In genomic region chr13:80886664-80887210, GRCm38 (mm10) we compare ENCODE assay signal across 8 mouse cellular contexts. TPM values are rescaled to one million over a fixed set of nuclear protein-coding genes. Genes with fewer than 3 reads are reported as not detected.
A peak's percentile ranks its signal among the peaks of the same experiment; 100 is the strongest.
DNase-seq lines count a peak whose midpoint lies in the region; ATAC-seq and TF ChIP-seq lines count a peak whose summit lies in the region.

No protein-coding gene starts in this region.

- H3K9ac ChIP-seq in kidney, embryonic 16.5 days (replicated peaks; ENCODE audit: low read length) = peak overlapping the region; percentile 100
- H3K9ac ChIP-seq in hindbrain, embryonic 16.5 days (ENCODE audit: low read depth, low read length) = peak overlapping the region; percentile 100
- H3K9ac ChIP-seq in midbrain, postnatal 0 days (replicated peaks; ENCODE audit: low read length, poor library complexity, severe bottlenecking) = peak overlapping the region; percentile 99

- no peak for TF ChIP-seq POLR2A in brain, embryonic 14.5 days (IDR thresholded peaks at IDR 0.05; ENCODE audit: borderline replicate concordance, extremely low read depth, insufficient read depth, insufficient read length, poor library complexity, severe bottlenecking)

- H3K27me3 ChIP-seq in kidney, embryonic 16.5 days (ENCODE audit: insufficient read depth, low read length) = no peaks in the 10 kb centered on the region
- H3K27me3 ChIP-seq in hindbrain, embryonic 16.5 days (replicated peaks; ENCODE audit: control insufficient read depth, insufficient read depth, low read length) = no peaks in the 10 kb centered on the region
- no peaks in the 10 kb centered on the region for H3K27me3 ChIP-seq in midbrain, postnatal 0 days (ENCODE audit: insufficient read depth, low read length)

- peak overlapping the region; percentile 48 for H3K4me2 ChIP-seq in kidney, embryonic 16.5 days (replicated peaks; ENCODE audit: low read depth, low read length)
- peak overlapping the region; percentile 66 for H3K4me2 ChIP-seq in hindbrain, embryonic 16.5 days (ENCODE audit: low read length)
- peak overlapping the region; percentile 55 for H3K4me2 ChIP-seq in midbrain, postnatal 0 days (ENCODE audit: low read depth, low read length, poor library complexity, severe bottlenecking)

- H3K9me3 ChIP-seq in kidney, embryonic 16.5 days (ENCODE audit: low read length) = no peaks in the 10 kb centered on the region
- H3K9me3 ChIP-seq in hindbrain, embryonic 16.5 days (ENCODE audit: control insufficient read depth, low read length) = no peaks in the 10 kb centered on the region
- no peaks in the 10 kb centered on the region for H3K9me3 ChIP-seq in midbrain, postnatal 0 days (ENCODE audit: low read length)

- peaks cover 7% of the 10 kb centered on the region; the same call in 1 of the 2 replicates for H3K4me1 ChIP-seq in kidney, embryonic 16.5 days (ENCODE audit: insufficient read depth, low read length)
- peaks cover 4% of the 10 kb centered on the region for H3K4me1 ChIP-seq in hindbrain, embryonic 16.5 days (ENCODE audit: control insufficient read depth, insufficient read depth, low read depth, low read length)
- no peaks in the 10 kb centered on the region for H3K4me1 ChIP-seq in midbrain, postnatal 0 days (ENCODE audit: insufficient read depth, low read length)

- peak overlapping the region; percentile 88 for H3K4me3 ChIP-seq in kidney, embryonic 16.5 days (ENCODE audit: low read length)
- peak overlapping the region; percentile 93 for H3K4me3 ChIP-seq in hindbrain, embryonic 16.5 days (ENCODE audit: low read length)
- H3K4me3 ChIP-seq in midbrain, postnatal 0 days (ENCODE audit: low read depth, low read length) = peak overlapping the region; percentile 60

- 15% methylated on average over 6 of the region's 6 CpGs for WGBS in kidney, embryonic 16.5 days
- 19% methylated on average over 6 of the region's 6 CpGs for WGBS in hindbrain, embryonic 16.5 days
- WGBS in midbrain, postnatal 0 days = 19% methylated on average over 6 of the region's 6 CpGs

- peak overlapping the region; percentile 100 for H3K27ac ChIP-seq in kidney, embryonic 16.5 days (ENCODE audit: low read length)
- peak overlapping the region; percentile 100 for H3K27ac ChIP-seq in hindbrain, embryonic 16.5 days (ENCODE audit: low read depth, low read length)
- H3K27ac ChIP-seq in midbrain, postnatal 0 days (ENCODE audit: low read depth, low read length) = peak overlapping the region; percentile 100

- TF ChIP-seq CTCF in brain, embryonic 14.5 days (IDR thresholded peaks at IDR 0.05; ENCODE audit: borderline replicate concordance, extremely low read depth, insufficient read depth, insufficient read length) = no peak
- no peak for TF ChIP-seq CTCF in midbrain, postnatal 0 days (IDR thresholded peaks at IDR 0.05)

- H3K36me3 ChIP-seq in kidney, embryonic 16.5 days (ENCODE audit: insufficient read depth, low read length) = peaks cover 20% of the 10 kb centered on the region
- peaks cover 22% of the 10 kb centered on the region for H3K36me3 ChIP-seq in hindbrain, embryonic 16.5 days (ENCODE audit: control insufficient read depth, insufficient read depth, low read length)
- H3K36me3 ChIP-seq in midbrain, postnatal 0 days (ENCODE audit: insufficient read depth, low read length) = peaks cover 16% of the 10 kb centered on the region; the same call in 1 of the 2 replicates

- no peak for ATAC-seq in kidney, embryonic 16.5 days (ENCODE audit: low FRiP score, low TSS enrichment)
- ATAC-seq in hindbrain, embryonic 16.5 days = no peak
- no peak for ATAC-seq in midbrain, postnatal 0 days (ENCODE audit: low FRiP score)

- no peak for DNase-seq in kidney, postnatal 10 days
- peak; percentile 81 for DNase-seq in brain, embryonic 14.5 days (ENCODE audit: low read depth)
- DNase-seq in midbrain, postnatal 0 days (ENCODE audit: low spot score) = peak; percentile 53
- DNase-seq in adrenal gland, adult 2 months = no peak
- no peak for DNase-seq in right cerebral cortex, postnatal 10 days (ENCODE audit: low spot score in 2 of 2)
- DNase-seq in layer of hippocampus, postnatal 14 days (ENCODE audit: low spot score in 2 of 2) = no peak

RNA-seq across cellular contexts. Expression of gene Arrdc3, which starts 3.6 kb away (rescaled TPM):
- polyA plus RNA-seq in kidney, embryonic 16.5 days (2015; fragmentation: Nextera tagmentation; extraction: Ambion mirVana) = 61.5 and 64.4 TPM in 2 replicates
- 54.4 and 58.4 TPM in 2 replicates for polyA plus RNA-seq in brain, embryonic 14.5 days (2012; rRNA removed)
- polyA plus RNA-seq in hindbrain, embryonic 16.5 days (2015; fragmentation: Nextera tagmentation; extraction: Ambion mirVana) = 39.7 and 43.6 TPM in 2 replicates
- 74.3 and 82.0 TPM in 2 replicates for total RNA-seq in midbrain, postnatal 0 days (2014; rRNA removed)
- polyA plus RNA-seq in midbrain, postnatal 0 days (2015; fragmentation: Nextera tagmentation; extraction: Ambion mirVana) = 42.2 and 42.5 TPM in 2 replicates
- total RNA-seq in adrenal gland, adult 2 months (2021) = 100 to 1,000 TPM in 1 of 2 experiments, 10 to 100 TPM in 1; 79.3 to 112 TPM
- polyA plus RNA-seq in adrenal gland, adult 2 months (2012; rRNA removed) = 26.9 and 34.5 TPM in 2 replicates
- total RNA-seq in layer of hippocampus, postnatal 14 days (2021) = 10 to 100 TPM; 35.7 to 39.1 TPM

Comparison
In these comparisons a context has a peak if more than half of its experiments do, and no peak if none do; other contexts are left out.
1. DNase-seq: peak in brain, embryonic 14.5 days (single experiment) and midbrain, postnatal 0 days (single experiment); none in kidney, postnatal 10 days (single experiment), adrenal gland, adult 2 months (single experiment), right cerebral cortex, postnatal 10 days (0 of 2) and layer of hippocampus, postnatal 14 days (0 of 2).
2. Peak in every context shown above with its lines, with median percentiles within 50 percentile points of each other: H3K27ac ChIP-seq, H3K4me2 ChIP-seq, H3K4me3 ChIP-seq and H3K9ac ChIP-seq.